Mouse (Mus musculus) cortical plate, adult 2 months (tissue): Measurements from ENCODE around the gene Cep97.

ENCODE experiments used
- CTCF ChIP-seq: fragments of 200-500 bp; IDR thresholded peaks from 2 replicates; pipeline ENCODE4 v1.5.1; 2011; ENCODE audit warnings: mild to moderate bottlenecking, control low read depth, low read length; ENCODE audit not compliant: insufficient read depth; ENCODE audit errors: extremely low read depth
- POLR2A ChIP-seq: fragments of 200-500 bp; IDR thresholded peaks from 2 replicates; pipeline ENCODE4 v1.6.1; 2011; ENCODE audit warnings: mild to moderate bottlenecking, low read length, control low read depth; ENCODE audit not compliant: insufficient read depth; ENCODE audit errors: extremely low read depth

DNA sequence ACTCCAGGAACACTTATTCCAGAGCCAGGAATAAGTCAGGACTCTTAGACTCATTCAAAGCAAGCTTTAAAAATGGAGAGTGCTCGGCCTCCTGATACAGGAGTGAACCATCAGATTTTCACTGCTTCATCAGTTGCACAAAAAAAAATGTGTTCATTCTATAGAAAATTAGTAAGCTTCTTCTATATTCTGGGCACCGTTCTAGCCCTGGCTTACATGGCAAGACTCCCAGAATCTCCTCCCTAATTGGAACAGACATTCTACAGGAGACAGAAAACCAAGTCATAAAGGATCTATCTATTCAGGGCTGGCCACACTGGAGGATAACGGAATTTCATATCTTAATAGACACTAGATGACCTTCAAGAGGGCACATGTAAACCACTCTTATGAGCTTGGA lies 73.6 kb downstream of the Cep97 start:
- TF ChIP-seq POLR2A (no peak), CTCF (no peak)
